Mouse (Mus musculus) erythroblast, embryonic 14.5 days (primary cell): ENCODE data around the gene Zfp641.

ENCODE experiments used
- GATA1 ChIP-seq: IDR thresholded peaks from 2 replicates; pipeline ENCODE4 v1.6.1; 2012; ENCODE audit warnings: low read length, inconsistent platforms, mixed read lengths
- TAL1 ChIP-seq: IDR thresholded peaks from 3 replicates; pipeline ENCODE4 v1.6.1; 2012; ENCODE audit warnings: low read length, inconsistent platforms, mixed read lengths

DNA sequence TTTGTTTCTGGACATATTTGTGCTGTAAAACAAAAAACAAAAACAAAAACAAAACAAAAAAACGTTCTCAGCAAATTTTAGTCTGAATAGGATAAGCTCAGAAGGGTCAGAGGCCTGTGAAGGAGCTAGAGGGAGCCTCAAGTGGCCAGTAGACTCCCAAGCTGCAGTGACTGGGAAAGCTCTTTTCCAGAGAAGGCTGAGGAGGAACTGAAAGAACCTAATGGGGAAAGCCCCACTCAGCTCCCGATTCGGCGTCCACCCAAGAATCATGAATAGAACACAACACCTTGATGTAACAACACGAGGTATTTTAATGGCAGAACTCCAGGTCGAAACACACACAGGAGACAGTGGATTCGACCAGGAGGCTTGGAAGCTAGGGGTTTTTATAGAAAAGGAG lies 38.2 kb downstream of the Zfp641 start:
- no peak for TF ChIP-seq TAL1
- TF ChIP-seq GATA1 = no peak
